Mouse (Mus musculus): ENCODE measurements around the gene Slx1b.
"Not testable (repeated sequence)": the region's sequence is repeated elsewhere in the genome, so short reads cannot be mapped to it uniquely, and the experiment has no call there.

The Slx1b gene

DNA sequence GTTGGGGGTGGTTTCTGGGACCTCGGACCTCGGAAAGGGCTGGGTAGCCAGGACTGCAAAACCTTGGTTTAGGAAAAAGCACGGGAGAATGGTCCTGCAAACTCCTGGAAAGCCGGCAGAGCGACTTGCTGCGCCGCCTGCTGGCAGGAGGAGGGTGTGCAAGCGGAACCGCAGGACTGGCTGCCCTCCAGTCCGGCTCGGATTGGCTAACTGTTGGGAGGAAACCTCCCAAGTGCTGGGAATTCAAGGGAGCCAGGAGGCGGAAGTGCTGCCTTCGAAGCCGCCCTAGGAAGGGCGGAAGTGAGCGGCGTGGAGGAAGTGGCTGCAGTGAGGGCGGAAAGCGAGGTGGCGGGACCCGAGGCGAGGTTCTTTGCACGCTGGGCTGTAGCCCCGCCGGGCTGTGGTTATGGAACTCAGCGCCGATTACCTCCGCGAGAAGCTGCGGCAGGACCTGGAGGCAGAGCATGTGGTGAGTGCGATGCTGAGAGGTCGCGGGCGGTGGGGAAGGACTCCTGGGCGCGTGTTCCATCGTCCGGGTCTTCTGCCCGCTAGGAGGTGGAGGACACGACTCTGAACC lies at the start of gene Slx1b:
TSS of gene Slx1b (minus strand) at position 154 of the 577 bp plus-strand sequence.
- DNase-seq (ENCODE audit: low read depth), result peak; percentile 95

DNA sequence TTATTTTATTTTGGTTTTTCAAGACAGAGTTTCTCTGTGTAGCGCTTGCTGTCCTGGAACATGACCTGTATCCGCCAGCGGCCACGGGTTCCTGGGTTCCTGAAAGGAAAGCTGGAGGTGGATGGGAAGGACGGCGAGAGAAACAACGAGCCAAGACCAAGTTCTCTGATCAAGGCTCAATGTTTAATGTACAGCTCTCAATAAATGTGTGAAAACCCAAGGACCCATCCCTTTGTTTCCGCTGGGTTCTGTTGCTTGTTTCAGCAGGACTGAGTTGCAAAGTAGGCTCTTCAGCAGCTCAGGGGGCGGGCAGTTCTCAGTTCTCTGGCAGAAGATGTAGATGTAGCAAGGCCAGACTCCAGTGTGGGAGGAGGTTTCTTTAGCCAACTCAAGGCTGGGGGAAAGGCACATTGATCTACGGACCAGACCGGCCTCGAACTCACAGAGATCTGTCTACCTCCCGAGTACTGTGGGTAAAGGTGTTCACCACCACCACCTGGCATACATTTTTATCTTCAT lies 46.4 kb upstream of the Slx1b start:
- no peak for DNase-seq (ENCODE audit: low read depth)

DNA sequence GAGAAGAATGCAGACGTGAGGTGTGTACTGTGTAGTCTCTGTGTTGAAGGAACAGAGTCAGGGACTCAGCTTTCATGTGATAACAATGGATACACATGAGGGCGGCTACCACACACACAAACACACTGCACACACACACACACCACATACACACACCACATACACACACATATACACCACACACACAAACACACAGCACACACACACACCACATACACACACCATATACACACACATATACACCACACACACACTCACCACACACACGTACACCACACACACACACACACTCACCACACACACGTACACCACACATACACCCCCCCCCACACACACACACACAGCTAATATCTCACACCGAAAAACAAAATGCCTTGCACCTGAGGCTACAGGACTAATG lies 45.9 kb upstream of the Slx1b start:
- DNase-seq (ENCODE audit: low read depth), result no peak

DNA sequence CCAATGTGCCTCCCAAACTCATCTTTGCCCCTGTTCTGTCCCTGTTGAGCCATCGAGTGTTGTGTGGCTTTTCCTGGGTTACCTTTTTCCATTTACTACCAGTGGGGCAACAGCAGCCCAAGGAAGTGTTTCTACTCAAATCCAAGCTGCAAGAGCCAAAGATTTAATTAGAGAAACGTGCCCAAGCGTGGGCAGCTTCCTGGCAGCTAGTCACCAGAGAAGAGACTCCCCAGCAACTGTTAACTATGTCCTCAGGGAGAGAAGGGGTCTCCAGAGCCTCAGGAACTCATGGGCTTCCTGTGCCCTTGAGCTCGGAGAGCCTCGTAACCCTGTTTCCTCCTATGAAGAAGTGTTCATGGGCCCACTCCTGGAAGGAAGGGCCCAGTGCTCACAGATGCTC lies 45.4 kb upstream of the Slx1b start:
- no peak for DNase-seq (ENCODE audit: low read depth)

DNA sequence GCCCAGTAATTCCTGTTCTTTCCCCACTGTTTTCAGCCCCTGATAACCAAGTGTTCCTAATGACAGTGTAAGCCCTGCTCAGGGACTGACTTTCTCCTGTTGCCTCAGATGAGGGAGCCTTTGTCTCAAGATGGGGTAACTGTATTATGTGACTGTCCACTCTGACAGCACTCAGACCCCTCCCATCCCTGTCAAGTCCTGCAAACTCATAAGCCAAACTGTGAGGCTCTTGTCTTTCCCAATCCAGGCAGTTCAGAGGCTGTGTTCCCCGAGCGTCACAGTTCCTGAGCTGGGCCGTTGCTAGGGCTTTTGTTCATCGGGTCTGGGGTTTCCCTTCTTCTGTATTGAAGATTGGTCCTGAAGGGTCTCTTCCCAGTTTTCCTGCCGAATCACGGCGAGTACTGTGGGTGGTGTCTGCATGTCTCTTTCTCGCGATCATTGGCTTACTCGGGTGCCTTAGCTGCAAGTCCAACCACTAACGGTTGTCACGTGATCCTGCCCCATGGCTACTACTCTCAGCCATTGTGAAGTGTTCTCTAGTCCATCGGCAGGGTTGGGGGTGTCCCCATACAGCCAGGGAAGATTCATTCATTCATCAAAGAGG lies 44.6 kb upstream of the Slx1b start:
- DNase-seq (ENCODE audit: low read depth), result no peak

DNA sequence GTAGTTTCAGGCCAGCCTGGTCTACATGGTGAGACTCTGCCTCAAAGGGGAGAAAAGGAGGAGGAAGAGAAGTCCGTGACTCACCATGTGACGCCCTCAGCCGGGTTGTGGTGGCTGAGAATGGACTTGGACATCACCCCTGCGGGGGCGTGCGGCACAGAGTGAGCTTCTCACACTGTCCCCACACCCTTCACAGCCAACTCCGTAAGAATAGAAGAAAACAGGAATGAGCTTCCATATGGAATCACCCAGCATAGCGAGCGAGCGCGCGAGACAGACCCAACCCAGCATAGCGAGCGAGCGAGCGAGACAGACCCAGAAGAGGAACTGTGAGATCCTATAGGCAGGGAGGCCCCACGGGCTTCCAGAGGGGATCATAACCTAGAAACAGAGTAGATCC lies 44.0 kb upstream of the Slx1b start:
- DNase-seq (ENCODE audit: low read depth), result no peak

DNA sequence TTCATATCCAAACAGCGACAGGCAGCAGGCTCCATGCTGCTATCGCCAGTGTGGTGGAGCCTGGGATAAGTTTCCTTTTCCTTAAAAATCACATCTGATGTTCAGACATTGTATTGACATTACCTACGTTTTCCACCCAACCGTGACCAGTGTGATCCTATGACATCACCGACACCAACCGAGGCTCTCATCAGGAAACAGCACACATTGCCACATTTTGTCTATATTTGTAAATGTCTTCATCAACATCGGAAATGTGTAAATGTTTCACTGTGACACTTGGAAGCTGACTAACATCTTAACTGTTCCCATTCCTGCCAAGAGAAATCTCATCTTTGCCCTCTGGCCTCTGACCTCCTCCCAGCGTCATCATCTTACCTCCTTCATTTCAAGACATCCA lies 40.5 kb upstream of the Slx1b start:
- no peak for DNase-seq (ENCODE audit: low read depth)

DNA sequence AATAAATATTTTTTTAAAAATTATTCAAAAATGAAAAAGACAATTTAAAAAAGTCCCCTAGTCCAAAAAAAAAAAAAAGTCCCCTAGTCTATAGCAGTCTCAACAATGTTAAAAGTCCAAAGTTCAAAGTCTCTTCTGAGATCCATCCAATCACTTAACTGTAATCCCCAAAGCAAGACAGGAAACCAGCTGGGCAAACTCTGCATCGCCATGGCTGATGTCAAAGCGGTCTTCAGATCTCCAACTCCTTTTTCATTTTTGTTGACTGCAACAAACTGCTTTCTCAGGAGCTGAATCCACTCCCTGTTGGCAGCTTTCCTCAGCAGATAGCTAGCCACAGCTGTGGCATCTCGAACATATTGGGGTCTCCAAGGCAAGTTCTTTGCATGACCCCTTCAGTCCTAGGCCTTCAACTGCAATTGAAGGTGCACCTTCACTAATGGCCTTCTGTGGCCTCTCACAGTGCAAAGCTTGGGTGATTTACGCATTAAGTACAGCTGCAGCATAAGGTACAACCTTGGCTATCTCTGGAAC lies 34.7 kb upstream of the Slx1b start:
- DNase-seq (ENCODE audit: low read depth), result not testable (repeated sequence)

DNA sequence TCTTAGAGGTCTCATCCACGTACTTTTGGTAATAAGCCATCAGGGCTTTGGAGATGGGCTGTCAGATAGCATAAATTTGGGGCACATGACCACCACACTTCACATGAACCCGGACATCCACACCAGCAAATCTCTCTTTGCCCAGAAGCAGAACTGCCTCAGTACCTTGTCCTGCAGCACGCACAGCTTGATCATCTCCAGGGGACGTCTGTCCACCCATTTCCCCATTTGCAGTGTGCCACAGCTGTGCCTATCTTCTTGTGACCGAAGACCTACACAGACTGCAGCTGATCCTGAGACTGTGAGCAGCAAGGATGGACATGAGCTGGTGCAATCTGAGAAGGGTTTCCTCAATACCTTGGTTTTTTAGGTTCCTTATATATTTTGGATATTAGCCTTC lies 30.1 kb upstream of the Slx1b start:
- DNase-seq (ENCODE audit: low read depth), result no peak

DNA sequence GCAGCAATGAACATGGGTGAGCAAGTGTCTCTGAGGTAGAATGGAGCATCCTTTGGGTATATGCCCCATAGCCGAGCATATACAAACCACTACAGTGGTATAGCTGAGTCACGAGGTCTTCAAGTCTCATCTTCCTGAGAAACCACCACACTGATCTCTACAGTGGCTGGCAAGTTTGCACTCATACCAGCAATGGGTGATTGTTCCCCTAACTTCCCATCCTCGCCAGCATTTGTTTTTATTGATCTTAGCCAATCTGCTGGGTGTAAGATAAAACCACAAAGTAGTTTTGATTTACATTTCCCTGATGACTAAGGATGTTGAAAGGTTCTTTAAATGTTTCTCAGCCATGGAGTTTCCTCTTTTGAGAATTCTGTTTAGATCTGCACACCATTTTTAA lies 29.5 kb upstream of the Slx1b start:
- no peak for DNase-seq (ENCODE audit: low read depth)

DNA sequence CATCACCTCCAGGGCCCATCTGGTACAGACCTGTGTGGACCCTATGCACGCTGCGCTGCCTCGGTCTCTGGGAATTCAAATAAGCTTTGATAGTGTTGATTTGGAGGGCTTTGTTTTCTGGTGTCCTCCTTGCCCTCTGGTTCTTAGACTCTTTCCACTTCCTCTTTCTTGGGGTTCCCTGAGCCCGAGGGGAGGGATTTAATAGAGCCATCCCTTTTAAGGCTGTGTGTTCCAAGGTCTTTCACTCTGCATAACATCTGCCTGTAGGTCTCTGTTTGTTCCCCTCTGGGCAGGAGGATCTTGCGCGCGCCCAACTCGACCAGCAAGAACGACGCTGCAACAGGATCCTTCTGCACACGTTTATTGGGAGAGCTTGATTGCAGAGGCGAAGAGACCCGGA lies 26.1 kb upstream of the Slx1b start:
- DNase-seq (ENCODE audit: low read depth), result no peak

DNA sequence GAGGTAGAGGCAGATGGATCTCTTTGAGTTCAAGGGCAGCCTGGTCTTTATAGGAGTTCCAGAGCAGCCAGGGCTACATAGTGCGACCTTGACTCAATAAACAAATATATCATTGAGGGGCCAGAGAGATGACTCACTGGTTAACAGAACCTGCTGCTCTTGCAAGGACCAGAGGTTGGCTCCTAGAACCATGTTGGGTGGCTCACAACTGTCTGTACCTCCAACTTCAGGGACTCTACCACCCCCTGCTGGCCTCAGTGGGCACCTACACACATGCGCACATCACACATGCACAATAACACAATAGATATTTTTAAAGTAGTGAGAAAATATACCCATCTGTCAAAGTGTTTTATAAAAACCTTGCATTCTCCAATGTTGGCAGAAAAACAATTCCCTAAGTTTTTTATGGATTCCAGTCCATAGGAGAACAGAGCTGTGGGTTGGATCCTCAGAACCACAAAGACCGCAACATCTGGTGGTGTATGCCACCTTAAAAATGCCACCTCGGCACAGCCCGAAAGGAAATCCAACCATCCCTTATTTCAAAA lies 23.3 kb upstream of the Slx1b start:
- DNase-seq (ENCODE audit: low read depth), result peak; percentile 55

DNA sequence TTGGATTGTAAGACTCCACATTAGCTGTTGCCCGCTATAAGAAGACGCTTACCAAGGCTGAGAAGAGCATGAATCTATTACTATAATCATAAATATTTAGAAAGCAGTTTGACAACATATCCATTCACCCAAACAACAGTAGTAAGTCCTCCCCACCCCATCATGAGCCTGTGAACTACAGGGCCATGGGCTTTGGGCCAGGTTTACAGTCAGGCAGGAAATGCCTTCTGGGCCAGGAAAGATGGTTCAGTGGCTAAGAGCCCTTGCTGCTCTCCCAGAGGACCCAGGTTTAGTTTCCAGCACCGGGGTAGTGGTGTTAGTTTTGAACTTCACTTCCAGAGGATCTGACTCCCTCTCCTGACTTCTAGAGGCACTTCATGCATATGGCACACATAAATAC lies 22.0 kb upstream of the Slx1b start:
- no peak for DNase-seq (ENCODE audit: low read depth)

DNA sequence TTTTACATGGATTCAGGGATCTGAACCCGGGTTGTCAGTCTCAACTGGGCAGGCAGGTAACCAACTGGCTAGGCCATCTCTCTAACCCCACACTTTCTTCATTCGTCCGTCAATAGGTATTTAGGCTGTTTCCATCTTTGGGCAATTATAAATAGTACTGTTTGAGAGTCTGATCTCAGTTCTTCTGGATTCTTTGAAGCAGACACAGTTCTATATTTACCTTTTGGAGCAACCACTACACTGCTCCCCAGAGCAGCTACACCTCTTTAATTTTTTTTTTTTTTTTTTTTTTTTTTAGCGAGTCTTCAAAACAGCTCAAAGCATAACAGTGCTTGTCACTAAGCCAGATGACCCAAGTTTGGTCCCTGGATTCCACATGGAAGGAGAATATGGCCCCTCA lies 20.1 kb upstream of the Slx1b start:
- DNase-seq (ENCODE audit: low read depth), result no peak

DNA sequence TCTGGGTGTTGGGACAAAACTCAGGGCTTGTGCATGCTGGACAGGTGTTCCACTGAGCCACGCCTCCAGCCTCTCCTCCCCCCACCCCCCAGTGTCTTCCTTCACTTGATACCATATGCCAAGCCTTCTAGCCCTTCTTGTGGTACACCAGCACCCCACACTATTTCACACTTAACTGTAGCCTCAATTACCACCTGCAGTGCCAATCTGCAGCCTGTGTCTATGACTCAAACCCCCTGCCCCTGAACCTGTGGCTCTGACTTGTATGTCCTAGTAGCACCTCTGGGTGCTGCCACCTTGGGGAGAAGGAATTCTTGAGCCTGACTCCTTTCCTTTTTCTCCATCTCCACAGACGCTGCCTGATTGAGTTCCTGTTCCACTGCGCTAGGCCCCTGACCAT lies 16.3 kb upstream of the Slx1b start:
- no peak for DNase-seq (ENCODE audit: low read depth)

DNA sequence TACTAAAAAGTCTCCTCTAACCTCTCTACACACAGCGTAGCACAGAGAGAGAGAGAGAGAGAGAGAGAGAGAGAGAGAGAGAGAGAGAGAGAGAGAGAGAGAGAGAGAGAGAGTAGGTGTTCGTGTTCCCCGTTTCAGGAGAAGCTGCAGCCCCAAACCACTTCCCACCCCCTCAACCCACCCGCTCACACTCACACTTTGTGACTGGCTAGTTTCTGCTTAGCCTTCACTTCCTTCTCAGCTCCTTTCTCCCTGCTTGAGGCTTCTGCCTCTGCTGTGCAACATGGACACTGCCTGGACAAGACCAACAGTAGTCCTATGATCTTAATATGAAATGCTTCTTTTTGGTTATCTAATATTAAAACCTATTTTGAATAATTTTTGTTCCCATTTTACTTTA lies 14.7 kb upstream of the Slx1b start:
- DNase-seq (ENCODE audit: low read depth), result no peak

DNA sequence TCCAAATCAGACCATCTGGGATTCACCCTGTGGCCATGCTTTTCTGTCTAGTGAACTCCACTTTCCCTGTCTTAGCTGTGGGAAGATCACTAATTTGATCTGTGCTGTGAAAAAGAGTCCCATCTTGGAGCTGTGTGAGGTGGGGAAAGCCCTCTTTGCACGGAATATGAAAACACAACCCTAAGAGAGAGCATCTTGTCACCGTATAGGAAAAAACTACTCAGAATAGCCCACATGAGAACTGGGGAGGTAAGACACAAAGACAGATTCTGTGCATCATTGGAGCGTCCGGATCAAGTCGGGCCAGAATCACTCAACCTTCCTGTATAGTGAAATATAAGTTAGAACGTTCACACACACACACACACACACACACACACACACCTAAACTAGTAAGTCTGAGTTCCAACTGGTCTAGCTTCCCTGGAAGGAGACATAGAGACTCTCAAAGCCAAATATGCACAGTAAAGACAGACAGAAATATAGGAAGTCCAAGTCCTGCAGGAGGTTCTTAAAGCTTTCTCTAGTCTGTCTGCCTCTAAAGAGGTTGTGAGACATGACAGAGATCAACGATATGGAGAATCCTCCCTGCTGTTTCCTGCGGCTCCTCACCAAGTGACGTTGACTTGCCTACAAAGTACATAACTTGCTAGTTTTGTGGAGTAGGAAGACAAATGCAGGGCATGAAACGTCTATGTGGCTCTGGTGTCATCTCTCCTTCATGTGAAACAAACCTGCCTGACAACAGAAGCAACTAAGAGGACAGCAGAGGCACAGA lies 12.8 kb upstream of the Slx1b start:
- peak; percentile 59 for DNase-seq (ENCODE audit: low read depth)

DNA sequence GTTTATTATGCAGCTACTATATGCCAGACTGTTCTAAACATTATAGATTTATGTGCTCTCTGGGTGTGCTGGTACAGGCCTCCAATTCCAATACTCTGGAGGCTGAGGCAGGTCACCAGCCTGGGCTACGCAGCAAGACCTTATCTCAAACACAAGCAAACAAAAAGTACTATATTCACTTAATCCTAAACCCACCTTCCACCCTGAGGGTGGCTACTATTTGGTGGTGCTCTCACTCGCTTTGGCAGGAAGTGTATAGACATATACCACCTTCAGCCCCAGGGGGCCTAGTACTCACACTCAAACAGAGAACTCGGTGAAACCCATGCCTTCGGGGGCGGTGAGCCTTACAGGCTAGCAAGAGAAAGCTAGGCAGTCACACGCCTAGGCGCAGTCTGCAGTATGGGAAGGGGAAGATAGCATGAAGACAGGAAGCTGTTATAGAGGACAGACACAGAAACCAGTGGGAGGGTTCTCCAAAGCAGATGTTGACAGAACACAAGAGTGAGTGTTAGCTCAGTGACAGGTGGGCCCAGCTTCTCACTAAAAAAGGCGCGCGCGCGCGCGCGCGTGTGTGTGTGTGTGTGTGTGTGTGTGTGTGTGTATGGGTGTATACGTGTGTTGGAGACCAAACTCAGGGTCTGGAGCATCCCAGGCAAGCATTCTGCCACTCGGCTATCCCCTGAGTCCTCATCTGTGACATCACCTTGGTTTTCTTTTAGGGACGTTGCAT lies 12.0 kb upstream of the Slx1b start, which contains the start of gene Coro1a:
TSS of gene Coro1a (minus strand) at position 346 of the 733 bp plus-strand sequence.
- peak; percentile 77 for DNase-seq (ENCODE audit: low read depth)

DNA sequence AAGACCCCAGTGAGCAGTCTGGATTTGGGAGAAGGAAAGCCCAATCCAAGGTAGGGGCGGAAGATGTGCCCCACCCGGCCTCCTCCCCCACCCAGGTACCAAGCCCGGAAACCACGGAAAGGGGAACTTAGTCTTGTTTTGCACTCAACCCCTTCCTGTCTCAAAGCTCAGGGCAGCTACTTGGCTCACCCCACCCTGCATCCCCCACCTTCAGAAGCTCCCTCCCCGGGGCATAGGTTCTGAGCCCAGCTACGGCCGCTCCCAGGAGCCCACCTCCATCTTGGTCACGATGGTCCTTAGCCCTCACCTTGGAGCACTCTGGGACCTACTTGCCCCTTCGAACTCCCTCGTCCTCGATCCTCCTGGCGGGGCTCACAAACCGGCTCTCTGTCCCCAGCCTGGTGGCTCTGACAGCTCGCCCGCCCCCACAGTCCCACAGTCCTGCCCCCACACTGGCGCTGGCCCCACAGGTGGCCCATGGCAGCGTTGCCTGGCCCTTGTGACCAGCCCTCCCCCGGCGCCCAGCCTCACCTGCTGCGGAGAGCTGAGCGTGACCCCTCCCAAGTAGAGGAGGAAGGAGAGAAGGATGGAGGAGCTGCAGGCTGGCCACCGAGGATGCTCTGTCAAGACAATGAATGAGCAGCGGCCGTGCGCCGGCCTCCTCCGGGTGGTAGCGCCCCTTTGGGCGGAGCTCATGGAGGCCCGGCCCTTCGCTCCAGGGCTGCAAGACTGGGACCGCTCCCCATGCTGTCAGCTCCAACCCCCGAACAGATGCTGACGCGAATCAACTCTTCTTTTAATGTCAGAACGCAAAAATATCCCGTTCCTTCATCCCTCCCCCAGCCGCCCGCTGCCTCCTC lies 8.8 kb upstream of the Slx1b start:
- peak; percentile 91 for DNase-seq (ENCODE audit: low read depth)

DNA sequence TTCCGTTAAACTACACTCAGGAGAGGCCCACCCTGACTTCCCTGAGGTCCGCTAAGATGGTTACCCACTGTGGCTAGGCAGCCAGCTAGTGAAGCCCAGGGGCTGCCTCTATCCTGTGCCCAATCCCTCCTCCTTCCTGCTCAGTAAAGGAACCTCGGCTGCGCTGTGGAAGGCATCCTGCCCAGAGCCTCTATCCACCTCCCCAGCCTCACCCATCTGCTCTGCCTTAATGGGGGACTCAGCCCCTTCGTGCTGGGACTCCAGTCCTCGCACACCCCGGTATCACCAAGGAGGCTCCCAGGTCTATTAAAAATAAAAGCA lies 8.1 kb upstream of the Slx1b start:
- no peak for DNase-seq (ENCODE audit: low read depth)

Data from naive thymus-derived CD4-positive, alpha-beta T cell, adult 2 months (primary cell).